Mouse (Mus musculus) hindbrain, embryonic 16.5 days (tissue): ENCODE results near the gene Dnajc4. TPM values are rescaled to one million over a fixed set of nuclear protein-coding genes. Genes with fewer than 3 reads are reported as not detected.

ENCODE experiments used
- ATAC-seq: fragments of 200-750 bp; cut with Nextera tagmentation; 2 replicates; pipeline ENCODE4 v1.8.0; 2017; ENCODE audit warnings: moderate TSS enrichment, moderate library complexity
- H3K27ac ChIP-seq: fragments of 300-500 bp; sonication (generic); 2 replicates; pipeline ENCODE4 v1.5.1; 2014; ENCODE audit warnings: low read depth, mild to moderate bottlenecking, control low read depth, low read length, moderate library complexity
- H3K27me3 ChIP-seq: fragments of 300-500 bp; sonication (generic); replicated peaks from 2 replicates; pipeline ENCODE4 v1.6.1; 2014; ENCODE audit warnings: low read length; ENCODE audit not compliant: control insufficient read depth, insufficient read depth
- H3K36me3 ChIP-seq: fragments of 300-500 bp; sonication (generic); 2 replicates; pipeline ENCODE4 v1.6.1; 2014; ENCODE audit warnings: mild to moderate bottlenecking, low read length, moderate library complexity, mixed read lengths; ENCODE audit not compliant: control insufficient read depth, insufficient read depth
- H3K4me1 ChIP-seq: fragments of 300-500 bp; sonication (generic); 2 replicates; pipeline ENCODE4 v1.6.1; 2014; ENCODE audit warnings: low read depth, low read length; ENCODE audit not compliant: control insufficient read depth, insufficient read depth
- H3K4me2 ChIP-seq: fragments of 300-500 bp; sonication (generic); 2 replicates; pipeline ENCODE4 v1.6.1; 2014; ENCODE audit warnings: mild to moderate bottlenecking, low read length, control low read depth, moderate library complexity
- H3K4me3 ChIP-seq: fragments of 300-500 bp; sonication (generic); 2 replicates; pipeline ENCODE4 v1.5.1; 2014; ENCODE audit warnings: mild to moderate bottlenecking, low read length, control low read depth, moderate library complexity
- H3K9ac ChIP-seq: fragments of 300-500 bp; sonication (generic); 2 replicates; pipeline ENCODE4 v1.6.1; 2014; ENCODE audit warnings: low read depth, mild to moderate bottlenecking, control low read depth, low read length, moderate library complexity
- H3K9me3 ChIP-seq: fragments of 300-500 bp; sonication (generic); 2 replicates; pipeline ENCODE4 v1.6.1; 2014; ENCODE audit warnings: mild to moderate bottlenecking, low read length, moderate library complexity; ENCODE audit not compliant: control insufficient read depth
- WGBS: fragments of 180-500 bp; shearing (Covaris S2); extraction: QIAGEN DNeasy Blood & Tissue Kit; methylation state at CpG from one replicate; pipeline ENCODE4 v1.1.7; 2014; 5-methylcytosine and 5-hydroxymethylcytosine counted together
- polyA plus RNA-seq: library from polyadenylated mRNA; unstranded; fragments of >200 nt; fragmentation: Nextera tagmentation; extraction: Ambion mirVana; gene quantifications from 2 replicates; pipeline ENCODE4 v1.2.1, GENCODE M21; 2015

Dnajc4 gene
- polyA plus RNA-seq, 1 experiment from 2014 or later: 24.8 TPM

- Histone ChIP-seq H3K4me3 (peak overlapping the region; percentile 84), H3K4me2 (peak overlapping the region; percentile 95), H3K27ac (peak overlapping the region; percentile 89), H3K27me3 (no peaks in the 10 kb centered on the region), H3K4me1 (peaks cover 25% of the 10 kb centered on the region), H3K9ac (peak overlapping the region; percentile 98), H3K36me3 (peaks cover 5% of the 10 kb centered on the region; the same call in 1 of the 2 replicates), H3K9me3 (no peaks in the 10 kb centered on the region)
- 2% methylated on average over 8 of the region's 8 CpGs for WGBS
- ATAC-seq: no peak
Measured at GRCm38 (mm10) chr19:6987904-6988285, 4.5 kb downstream of the Dnajc4 start.

DNA sequence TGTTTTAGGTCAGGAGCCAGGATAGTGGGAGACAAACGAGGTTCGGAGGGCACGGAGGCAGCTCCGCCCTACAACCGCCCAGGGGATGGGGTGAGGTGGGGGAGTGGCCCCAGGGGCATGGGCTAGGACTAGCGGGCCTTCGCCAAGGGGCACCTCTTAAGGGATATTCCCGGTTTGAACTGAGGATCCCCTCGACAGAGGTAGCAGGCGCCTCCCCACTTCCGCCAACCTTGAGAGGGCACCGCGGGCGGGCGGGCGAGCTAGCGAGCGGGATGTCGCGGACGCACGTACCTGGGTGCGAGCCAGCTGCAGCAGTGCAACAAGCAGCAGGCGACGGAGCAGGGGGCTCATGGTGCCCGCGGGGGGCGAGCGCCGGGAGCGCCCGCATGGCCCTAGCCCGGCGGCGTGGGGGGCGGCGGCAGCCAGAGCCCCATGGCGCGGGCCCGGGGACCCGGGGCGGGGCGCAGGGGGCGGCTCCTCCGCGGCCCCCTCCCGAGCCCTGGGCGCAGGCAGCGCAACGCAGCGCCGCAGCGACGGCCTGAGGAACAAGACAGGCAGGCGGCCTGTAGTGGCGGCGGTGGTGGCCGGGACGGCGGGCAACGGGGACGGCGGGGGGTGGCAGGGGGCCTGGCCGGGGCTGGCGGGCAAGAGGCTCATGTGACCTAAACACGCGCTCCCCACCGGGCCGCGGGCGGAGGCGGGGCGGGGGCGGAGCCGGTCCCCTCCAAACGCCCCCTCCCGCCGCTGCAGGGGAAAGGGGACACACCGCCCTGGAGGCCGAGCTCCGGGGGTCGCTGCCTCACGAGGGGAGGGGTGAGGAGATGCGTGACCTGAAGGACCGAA lies 5.1 kb downstream of the Dnajc4 start, which contains the start of gene Vegfb:
TSS of gene Vegfb (minus strand) at position 591 of the 843 bp plus-strand sequence.
- Histone ChIP-seq H3K9ac (peak within 1 kb of the TSS; percentile 98), H3K27ac (peak within 1 kb of the TSS; percentile 89), H3K4me3 (peak within 1 kb of the TSS; percentile 84), H3K9me3 (no peaks in the 10 kb centered on the region), H3K4me1 (peaks cover 23% of the 10 kb centered on the region), H3K4me2 (peak within 1 kb of the TSS; percentile 95), H3K27me3 (no peaks in the 10 kb centered on the region), H3K36me3 (peaks cover 10% of the 10 kb centered on the region)
- ATAC-seq: peak; percentile 32
- WGBS: under 1% methylated on average over 57 of the region's 85 CpGs

DNA sequence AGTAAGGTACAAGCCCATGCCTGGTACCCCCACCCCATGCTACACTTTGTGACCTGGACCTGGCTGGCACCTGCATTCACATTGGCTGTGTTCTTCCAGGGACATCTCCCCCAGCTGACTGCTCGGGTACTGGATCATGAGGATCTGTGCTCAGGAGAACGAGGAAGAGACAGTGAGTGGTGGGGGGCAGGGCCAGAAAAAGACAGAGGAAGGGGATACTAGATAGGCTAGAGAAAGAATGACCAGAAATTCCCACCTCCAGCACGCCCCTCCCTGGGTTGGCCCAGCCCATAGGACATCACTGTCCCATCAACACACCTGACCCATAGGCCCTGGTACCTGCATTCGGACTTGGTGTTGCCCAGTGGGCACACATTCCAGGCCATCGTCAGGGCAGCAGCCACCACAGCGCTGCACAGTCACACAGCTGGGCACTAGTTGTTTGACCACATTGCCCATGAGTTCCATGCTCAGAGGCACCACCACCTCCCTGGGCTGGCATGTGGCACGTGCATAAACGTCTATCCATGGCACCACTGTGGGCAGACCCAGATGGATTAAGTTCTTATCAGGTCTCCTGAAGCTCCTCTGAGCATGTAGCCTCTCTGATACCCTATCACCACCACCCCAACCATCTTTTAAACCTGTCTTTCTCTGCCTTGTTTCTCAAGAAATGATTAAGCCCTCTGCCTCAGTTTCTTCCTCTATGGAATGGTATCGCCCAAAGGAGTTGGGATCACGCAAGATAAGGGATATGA lies 6.2 kb downstream of the Dnajc4 start:
- H3K4me3 ChIP-seq: peak overlapping the region; percentile 84
- H3K4me1 ChIP-seq: peaks cover 18% of the 10 kb centered on the region
- WGBS: 74% methylated on average over 10 of the region's 10 CpGs
- peak overlapping the region; percentile 95 for H3K4me2 ChIP-seq
- H3K9me3 ChIP-seq: no peaks in the 10 kb centered on the region
- H3K27ac ChIP-seq: no peak overlapping the region; the same call in 1 of the 2 replicates
- H3K9ac ChIP-seq: no peak overlapping the region; the same call in 1 of the 2 replicates
- no peak for ATAC-seq
- H3K27me3 ChIP-seq: no peaks in the 10 kb centered on the region
- H3K36me3 ChIP-seq: peaks cover 12% of the 10 kb centered on the region

DNA sequence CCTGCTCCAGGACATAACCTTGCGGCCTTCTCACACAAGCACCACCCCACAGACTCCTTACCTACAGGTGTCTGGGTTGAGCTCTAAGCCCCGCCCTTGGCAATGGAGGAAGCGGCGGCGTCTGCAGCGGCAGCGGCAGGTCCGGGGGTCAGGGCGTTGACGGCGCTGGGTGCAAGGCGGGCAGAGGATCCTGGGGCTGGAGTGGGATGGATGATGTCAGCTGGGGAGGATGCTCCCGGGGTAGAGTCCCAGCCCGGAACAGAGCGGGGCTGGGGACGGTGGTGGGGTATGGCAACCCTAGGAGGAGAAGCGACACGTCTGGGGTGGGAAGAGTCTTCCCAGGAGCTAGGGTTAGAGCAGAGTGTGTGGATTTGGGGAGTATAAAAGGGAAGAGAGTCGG lies 7.1 kb downstream of the Dnajc4 start:
- Histone ChIP-seq H3K27ac (no peak overlapping the region), H3K36me3 (peaks cover 12% of the 10 kb centered on the region), H3K4me2 (no peak overlapping the region), H3K9ac (peak overlapping the region; percentile 33; the same call in 1 of the 2 replicates), H3K9me3 (no peaks in the 10 kb centered on the region), H3K4me3 (no peak overlapping the region), H3K4me1 (peaks cover 23% of the 10 kb centered on the region), H3K27me3 (no peaks in the 10 kb centered on the region)
- ATAC-seq: no peak
- WGBS: 86% methylated on average over 19 of the region's 19 CpGs

DNA sequence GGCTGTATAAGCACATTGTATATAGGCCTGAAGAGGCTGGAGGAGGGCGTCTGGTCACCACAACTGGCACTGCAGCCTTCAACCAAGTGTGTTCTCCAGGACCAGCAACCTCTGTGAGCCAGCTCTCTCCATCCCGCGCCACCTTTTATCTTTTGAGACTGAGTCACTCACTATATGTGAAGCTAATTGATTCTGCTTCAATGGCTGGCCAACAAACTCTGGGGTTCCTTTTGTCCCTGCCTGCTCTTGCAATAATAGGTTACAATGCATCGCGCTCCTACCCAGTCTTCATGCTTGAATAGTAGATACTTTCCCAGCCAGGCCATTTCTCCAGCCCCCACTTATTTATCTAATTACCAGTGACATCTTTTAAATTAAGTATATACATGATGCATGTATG lies 8.8 kb downstream of the Dnajc4 start:
- Histone ChIP-seq H3K36me3 (peaks cover 12% of the 10 kb centered on the region), H3K9ac (no peak overlapping the region), H3K27me3 (no peaks in the 10 kb centered on the region), H3K4me2 (no peak overlapping the region), H3K27ac (no peak overlapping the region), H3K4me1 (peaks cover 29% of the 10 kb centered on the region), H3K4me3 (no peak overlapping the region), H3K9me3 (no peaks in the 10 kb centered on the region)
- no peak for ATAC-seq
- WGBS: 26% methylated on average over 5 of the region's 5 CpGs

- no peaks in the 10 kb centered on the region for H3K9me3 ChIP-seq
- no peak for ATAC-seq
- peaks cover 22% of the 10 kb centered on the region for H3K36me3 ChIP-seq
- 88% methylated on average over 4 of the region's 4 CpGs for WGBS
- H3K4me2 ChIP-seq: no peak overlapping the region
- no peaks in the 10 kb centered on the region for H3K27me3 ChIP-seq
- no peak overlapping the region for H3K9ac ChIP-seq
- H3K4me3 ChIP-seq: no peak overlapping the region
- no peak overlapping the region for H3K27ac ChIP-seq
- peaks cover 38% of the 10 kb centered on the region for H3K4me1 ChIP-seq
Measured at GRCm38 (mm10) chr19:6981465-6981864, 10.9 kb downstream of the Dnajc4 start.

GRCm38 (mm10) chr19:6980381-6981093 lies 11.8 kb downstream of the Dnajc4 start, which contains the start of gene Fkbp2:
Gene Fkbp2 (minus strand): TSS chr19:6980501.
- Histone ChIP-seq H3K27ac (peak within 1 kb of the TSS; percentile 97), H3K4me2 (peak within 1 kb of the TSS; percentile 73), H3K9me3 (no peaks in the 10 kb centered on the region), H3K27me3 (no peaks in the 10 kb centered on the region), H3K36me3 (peaks cover 22% of the 10 kb centered on the region), H3K4me1 (peaks cover 38% of the 10 kb centered on the region), H3K4me3 (peak within 1 kb of the TSS; percentile 68), H3K9ac (peak within 1 kb of the TSS; percentile 84)
- peak; percentile 88 for ATAC-seq
- 2% methylated on average over 38 of the region's 38 CpGs for WGBS

GRCm38 (mm10) chr19:6979486-6980380 lies 12.6 kb downstream of the Dnajc4 start:
- H3K4me1 ChIP-seq: peaks cover 38% of the 10 kb centered on the region
- peak overlapping the region; percentile 73 for H3K4me2 ChIP-seq
- H3K4me3 ChIP-seq: peak overlapping the region; percentile 68
- peaks cover 19% of the 10 kb centered on the region for H3K36me3 ChIP-seq
- H3K27ac ChIP-seq: peak overlapping the region; percentile 97
- peak; percentile 90 for ATAC-seq
- peak overlapping the region; percentile 84 for H3K9ac ChIP-seq
- H3K9me3 ChIP-seq: no peaks in the 10 kb centered on the region
- WGBS: under 1% methylated on average over 52 of the region's 59 CpGs
- no peaks in the 10 kb centered on the region for H3K27me3 ChIP-seq
